Mouse (Mus musculus) cerebellum, adult (tissue): ENCODE results near the gene Serpina3b.

Experiments used
- ATAC-seq: cut with Nextera tagmentation; 2 replicates; pipeline ENCODE4 v1.9.2; 2017; ENCODE audit warnings: mild to moderate bottlenecking, moderate library complexity, mixed read lengths; ENCODE audit not compliant: insufficient number of reproducible peaks, low FRiP score, low TSS enrichment

Gene Serpina3b

GRCm38 (mm10) chr12:104153656-104154055 lies 25.9 kb downstream of the Serpina3b start, which contains the start of gene Serpina3c:
Gene Serpina3c, minus strand, starts transcription at chr12:104153870.
- ATAC-seq = no peak

GRCm38 (mm10) chr12:104174747-104175146 lies 47.0 kb downstream of the Serpina3b start:
- no peak for ATAC-seq

- no peak for ATAC-seq
Measured at GRCm38 (mm10) chr12:104175636-104176035, 47.8 kb downstream of the Serpina3b start.

- no peak for ATAC-seq
Measured at GRCm38 (mm10) chr12:104178577-104178976, 50.8 kb downstream of the Serpina3b start.

GRCm38 (mm10) chr12:104178987-104179386 lies 51.2 kb downstream of the Serpina3b start:
- no peak for ATAC-seq

- no peak for ATAC-seq
Measured at GRCm38 (mm10) chr12:104185046-104185445, 57.2 kb downstream of the Serpina3b start.

- no peak for ATAC-seq
Measured at GRCm38 (mm10) chr12:104186041-104186581, 58.3 kb downstream of the Serpina3b start.
